Mouse (Mus musculus) thymus, adult 2 months (tissue): ENCODE results near the gene Slc25a10. TPM values are rescaled to one million over a fixed set of nuclear protein-coding genes. Genes with fewer than 3 reads are reported as not detected.
"Not testable (repeated sequence)": the region's sequence is repeated elsewhere in the genome, so short reads cannot be mapped to it uniquely, and the experiment has no call there.

Experiments
- DNase-seq: peaks from one replicate; pipeline ENCODE4 v3.0.0; 2021
- H3K27ac ChIP-seq: fragments of 200-500 bp; 2 replicates; pipeline ENCODE4 v1.5.1; 2012; ENCODE audit warnings: low read length, control low read depth; ENCODE audit not compliant: control insufficient read depth, insufficient read depth
- H3K27me3 ChIP-seq: fragments of 200-500 bp; 2 replicates; pipeline ENCODE4 v1.6.1; 2012; ENCODE audit warnings: mild to moderate bottlenecking, low read length, moderate library complexity, mixed read lengths; ENCODE audit not compliant: control insufficient read depth, insufficient read depth
- H3K36me3 ChIP-seq: fragments of 200-500 bp; 2 replicates; pipeline ENCODE4 v1.6.1; 2012; ENCODE audit warnings: mild to moderate bottlenecking, low read length, moderate library complexity; ENCODE audit not compliant: control insufficient read depth, insufficient read depth
- H3K4me1 ChIP-seq: fragments of 200-500 bp; replicated peaks from 2 replicates; pipeline ENCODE4 v1.6.1; 2012; ENCODE audit warnings: low read length; ENCODE audit not compliant: control insufficient read depth, insufficient read depth
- H3K4me3 ChIP-seq: fragments of 200-500 bp; 2 replicates; pipeline ENCODE4 v1.5.1; 2012; ENCODE audit warnings: mild to moderate bottlenecking, low read length, control low read depth, moderate library complexity; ENCODE audit not compliant: control insufficient read depth, insufficient read depth
- CTCF ChIP-seq: fragments of 200-500 bp; IDR thresholded peaks from 2 replicates; pipeline ENCODE4 v1.5.1; 2012; ENCODE audit warnings: mild to moderate bottlenecking, control low read depth, low read length, moderate library complexity, borderline replicate concordance; ENCODE audit not compliant: control insufficient read depth, poor library complexity, insufficient read depth; ENCODE audit errors: extremely low read depth
- POLR2A ChIP-seq: fragments of 200-500 bp; IDR thresholded peaks from 2 replicates; pipeline ENCODE4 v1.6.1; 2012; ENCODE audit warnings: mild to moderate bottlenecking, low read length, control low read depth, moderate library complexity; ENCODE audit not compliant: control insufficient read depth, poor library complexity, insufficient read depth; ENCODE audit errors: extremely low read depth
- WGBS: fragments of 180-500 bp; shearing (Covaris S2); methylation state at CpG from one replicate; pipeline ENCODE4 v1.1.7; 2018; 5-methylcytosine and 5-hydroxymethylcytosine counted together
- polyA plus RNA-seq: library from polyadenylated mRNA; depleted of rRNA; stranded (reverse); fragments of >200 nt; gene quantifications from 2 replicates; pipeline ENCODE4 v1.2.3, GENCODE M21; 2012

Gene Slc25a10
- polyA plus RNA-seq, 1 experiment: 102 TPM

GRCm38 (mm10) chr11:120507611-120508289 is 16.1 kb downstream of the Slc25a10 start:
- peaks cover 20% of the 10 kb centered on the region for H3K4me1 ChIP-seq
- 88% methylated on average over 13 of the region's 13 CpGs for WGBS
- no peaks in the 10 kb centered on the region for H3K36me3 ChIP-seq
- H3K27ac ChIP-seq: no peak overlapping the region
- TF ChIP-seq POLR2A: no peak
- TF ChIP-seq CTCF: no peak
- no peaks in the 10 kb centered on the region for H3K27me3 ChIP-seq
- no peak for DNase-seq
- no peak overlapping the region for H3K4me3 ChIP-seq

GRCm38 (mm10) chr11:120508290-120508870 is 16.7 kb downstream of the Slc25a10 start:
- WGBS: 94% methylated on average over 9 of the region's 9 CpGs
- Histone ChIP-seq H3K36me3 (no peaks in the 10 kb centered on the region), H3K4me1 (peaks cover 20% of the 10 kb centered on the region), H3K4me3 (no peak overlapping the region), H3K27me3 (no peaks in the 10 kb centered on the region), H3K27ac (no peak overlapping the region)
- DNase-seq: no peak
- TF ChIP-seq POLR2A: no peak
- TF ChIP-seq CTCF: no peak

GRCm38 (mm10) chr11:120509940-120510339 is 18.3 kb downstream of the Slc25a10 start:
- TF ChIP-seq POLR2A (no peak), CTCF (no peak)
- Histone ChIP-seq H3K27ac (peak overlapping the region; percentile 90), H3K4me3 (no peak overlapping the region), H3K4me1 (peaks cover 20% of the 10 kb centered on the region), H3K36me3 (no peaks in the 10 kb centered on the region), H3K27me3 (no peaks in the 10 kb centered on the region)
- peak; percentile 11 for DNase-seq
- WGBS: 44% methylated on average over 4 of the region's 4 CpGs

GRCm38 (mm10) chr11:120510375-120511030 is 18.9 kb downstream of the Slc25a10 start:
- TF ChIP-seq POLR2A (no peak), CTCF (no peak)
- DNase-seq: peak; percentile 33
- Histone ChIP-seq H3K27ac (peak overlapping the region; percentile 90), H3K4me1 (peaks cover 20% of the 10 kb centered on the region), H3K27me3 (no peaks in the 10 kb centered on the region), H3K4me3 (peak overlapping the region; percentile 34), H3K36me3 (no peaks in the 10 kb centered on the region)
- WGBS: 2% methylated on average over 16 of the region's 16 CpGs

GRCm38 (mm10) chr11:120512790-120513453 is 21.3 kb downstream of the Slc25a10 start:
- H3K36me3 ChIP-seq: no peaks in the 10 kb centered on the region
- peaks cover 20% of the 10 kb centered on the region for H3K4me1 ChIP-seq
- DNase-seq: no peak
- H3K4me3 ChIP-seq: no peak overlapping the region
- no peak for TF ChIP-seq CTCF
- TF ChIP-seq POLR2A: no peak
- H3K27ac ChIP-seq: no peak overlapping the region
- no peaks in the 10 kb centered on the region for H3K27me3 ChIP-seq
- WGBS: 93% methylated on average over 6 of the region's 6 CpGs

- not testable (repeated sequence) for H3K4me3 ChIP-seq, H3K27me3 ChIP-seq, H3K27ac ChIP-seq, H3K36me3 ChIP-seq, DNase-seq
- 92% methylated on average over 2 of the region's 2 CpGs for WGBS
- peaks cover 20% of the 10 kb centered on the region for H3K4me1 ChIP-seq
These were observed 22.6 kb downstream of the Slc25a10 start for GRCm38 (mm10) chr11:120514262-120514661.

- H3K36me3 ChIP-seq: no peaks in the 10 kb centered on the region
- WGBS: 26% methylated on average over 17 of the region's 17 CpGs
- H3K27me3 ChIP-seq: no peaks in the 10 kb centered on the region
- TF ChIP-seq CTCF: peak; percentile 91
- no peak for TF ChIP-seq POLR2A
- no peak overlapping the region for H3K27ac ChIP-seq
- DNase-seq: peak; percentile 84
- no peak overlapping the region for H3K4me3 ChIP-seq
- peaks cover 9% of the 10 kb centered on the region for H3K4me1 ChIP-seq
These were observed 24.0 kb downstream of the Slc25a10 start for GRCm38 (mm10) chr11:120515611-120516010.
